21 mouse cellular contexts compared by ENCODE assay signal in the genomic region with DNA sequence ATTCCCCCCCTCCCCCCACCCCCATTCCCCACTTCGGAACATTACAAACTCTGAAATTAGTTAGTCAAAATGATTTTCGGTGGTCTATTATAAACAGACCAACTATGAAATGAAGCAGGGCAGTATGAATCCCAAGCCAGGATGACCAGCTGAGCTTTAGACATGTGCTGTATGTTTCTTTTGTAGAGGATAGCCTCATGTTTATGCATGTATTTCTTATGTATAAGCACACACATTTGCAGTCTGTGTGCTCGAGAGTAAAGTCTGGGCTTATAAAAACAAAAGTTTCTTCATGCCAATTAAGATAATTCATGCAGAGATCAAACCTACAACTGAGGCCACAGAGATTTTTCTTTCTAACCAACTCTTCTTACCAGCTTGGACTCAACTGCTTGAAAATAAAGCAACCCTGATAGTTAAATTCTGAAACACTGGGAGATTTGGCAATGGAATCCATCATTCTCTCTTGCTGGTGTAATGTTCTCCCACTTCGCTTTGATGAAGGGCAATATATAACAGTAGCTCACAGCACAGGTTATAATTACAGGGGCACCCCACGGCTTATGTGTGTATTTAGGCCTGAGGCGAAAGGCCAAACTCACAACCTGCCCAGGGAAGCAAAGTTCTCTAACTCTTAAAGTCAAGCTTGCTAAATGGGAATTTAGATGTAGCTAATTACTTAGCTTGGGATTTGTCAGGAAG.
DNase-seq lines count a peak whose midpoint lies in the region; ATAC-seq and TF ChIP-seq lines count a peak whose summit lies in the region.
"Had no signal": no experiment of that assay in that cellular context is flagged by ENCODE, and none has a peak within 500 bp of the region (broad histone marks: within the 10 kb centered on the region; RNA-seq: fewer than 3 reads in every experiment).

No protein-coding gene starts in this region.

- no peak overlapping the region for H3K27ac ChIP-seq in forebrain, embryonic 11.5 days (ENCODE audit: low read depth, low read length)
- no peak overlapping the region for H3K27ac ChIP-seq in forebrain, embryonic 10.5 days
- no peak overlapping the region for H3K27ac ChIP-seq in forebrain, postnatal 0 days (ENCODE audit: low read depth, low read length)
- no peak overlapping the region for H3K27ac ChIP-seq in hindbrain, postnatal 0 days
- no peak overlapping the region for H3K27ac ChIP-seq in midbrain, embryonic 16.5 days (ENCODE audit: low read length)
- H3K27ac ChIP-seq: limb, embryonic 12.5 days; liver, embryonic 14.5 days had no signal

- H3K4me2 ChIP-seq in forebrain, embryonic 11.5 days (ENCODE audit: low read depth, low read length, severe bottlenecking) = no peak overlapping the region
- no peak overlapping the region for H3K4me2 ChIP-seq in forebrain, postnatal 0 days (ENCODE audit: low read depth)
- no peak overlapping the region for H3K4me2 ChIP-seq in hindbrain, postnatal 0 days (ENCODE audit: low read depth, low read length)
- no peak overlapping the region for H3K4me2 ChIP-seq in midbrain, embryonic 16.5 days (ENCODE audit: low read length)
- H3K4me2 ChIP-seq: heart, embryonic 11.5 days; kidney, embryonic 15.5 days; limb, embryonic 12.5 days had no signal

- DNase-seq in forebrain, embryonic 11.5 days (ENCODE audit: low spot score) = no peak
- no peak for DNase-seq in forebrain, embryonic 10.5 days (ENCODE audit: extremely low spot score, low spot score)
- DNase-seq in forebrain, postnatal 0 days = no peak
- DNase-seq in hindbrain, postnatal 0 days (ENCODE audit: low spot score) = no peak
- no peak for DNase-seq in frontal cortex, postnatal 25 days (ENCODE audit: low spot score in 2 of 2)
- no peak for DNase-seq in thymus, postnatal 25 days
- DNase-seq in T-cell, adult 2 months (ENCODE audit: low spot score) = no peak
- DNase-seq: cerebellum, adult 11 months; cerebellum, postnatal 14 days; gastrocnemius, postnatal 36 days; layer of hippocampus, postnatal 36 days; right cerebral cortex, postnatal 25 days; thymus, postnatal 4 days had no signal

- no peak overlapping the region for H3K4me3 ChIP-seq in forebrain, embryonic 11.5 days (ENCODE audit: low read depth, low read length)
- H3K4me3 ChIP-seq in forebrain, embryonic 10.5 days = no peak overlapping the region
- no peak overlapping the region for H3K4me3 ChIP-seq in forebrain, postnatal 0 days (ENCODE audit: low read depth, low read length)
- H3K4me3 ChIP-seq in hindbrain, postnatal 0 days (ENCODE audit: low read length) = no peak overlapping the region
- H3K4me3 ChIP-seq in midbrain, embryonic 16.5 days (ENCODE audit: low read depth, low read length) = no peak overlapping the region
- H3K4me3 ChIP-seq: kidney, embryonic 15.5 days; limb, embryonic 12.5 days; myocyte had no signal

- H3K9ac ChIP-seq in forebrain, embryonic 11.5 days (ENCODE audit: low read length) = no peak overlapping the region
- no peak overlapping the region for H3K9ac ChIP-seq in forebrain, postnatal 0 days
- H3K9ac ChIP-seq in hindbrain, postnatal 0 days (replicated peaks; ENCODE audit: low read length) = no peak overlapping the region
- no peak overlapping the region for H3K9ac ChIP-seq in midbrain, embryonic 16.5 days (ENCODE audit: low read depth, low read length)
- H3K9ac ChIP-seq: kidney, embryonic 15.5 days; limb, embryonic 12.5 days; liver, embryonic 14.5 days had no signal

- no peaks in the 10 kb centered on the region; the same call in 1 of the 2 replicates for H3K4me1 ChIP-seq in forebrain, embryonic 11.5 days (replicated peaks; ENCODE audit: control insufficient read depth, insufficient read depth, low read length)
- peaks cover 20% of the 10 kb centered on the region for H3K4me1 ChIP-seq in forebrain, embryonic 10.5 days
- H3K4me1 ChIP-seq in forebrain, postnatal 0 days (ENCODE audit: insufficient read depth) = no peaks in the 10 kb centered on the region
- H3K4me1 ChIP-seq in hindbrain, postnatal 0 days (ENCODE audit: insufficient read depth, low read length) = no peaks in the 10 kb centered on the region
- no peaks in the 10 kb centered on the region; the same call in 1 of the 2 replicates for H3K4me1 ChIP-seq in midbrain, embryonic 16.5 days (ENCODE audit: control insufficient read depth, insufficient read depth, low read length)

- 55% methylated on average over 6 of the region's 6 CpGs for WGBS in forebrain, embryonic 11.5 days
- WGBS in forebrain, embryonic 10.5 days = 74% methylated on average over 6 of the region's 6 CpGs
- 28% methylated on average over 6 of the region's 6 CpGs for WGBS in forebrain, postnatal 0 days
- 28% methylated on average over 6 of the region's 6 CpGs for WGBS in hindbrain, postnatal 0 days
- WGBS in midbrain, embryonic 16.5 days = 32% methylated on average over 6 of the region's 6 CpGs

- no peak for TF ChIP-seq CTCF in forebrain, postnatal 0 days (IDR thresholded peaks at IDR 0.05; ENCODE audit: low read depth)
- TF ChIP-seq CTCF in hindbrain, postnatal 0 days (IDR thresholded peaks at IDR 0.05; ENCODE audit: low read depth) = no peak

- no peaks in the 10 kb centered on the region for H3K9me3 ChIP-seq in forebrain, embryonic 11.5 days (ENCODE audit: control insufficient read depth, low read length)
- no peaks in the 10 kb centered on the region for H3K9me3 ChIP-seq in forebrain, embryonic 10.5 days
- no peaks in the 10 kb centered on the region for H3K9me3 ChIP-seq in forebrain, postnatal 0 days (ENCODE audit: low read length)
- H3K9me3 ChIP-seq in hindbrain, postnatal 0 days (ENCODE audit: low read length) = no peaks in the 10 kb centered on the region
- no peaks in the 10 kb centered on the region for H3K9me3 ChIP-seq in midbrain, embryonic 16.5 days (replicated peaks; ENCODE audit: control insufficient read depth, low read length, poor library complexity, severe bottlenecking)
- H3K9me3 ChIP-seq: G1E; kidney, embryonic 15.5 days; limb, embryonic 12.5 days had no signal

- peak; percentile 77 for ATAC-seq in forebrain, embryonic 11.5 days (replicated peaks; ENCODE audit: low FRiP score)
- peak; percentile 51 for ATAC-seq in forebrain, postnatal 0 days
- ATAC-seq in hindbrain, postnatal 0 days = peak; percentile 66; the same call in 1 of the 2 replicates
- ATAC-seq in midbrain, embryonic 16.5 days = peak; percentile 83
- ATAC-seq: CD4-positive, CD25-positive, alpha-beta regulatory T cell, adult 4 months had no signal

- H3K27me3 ChIP-seq in forebrain, embryonic 11.5 days (ENCODE audit: control insufficient read depth, insufficient read depth, low read length) = no peaks in the 10 kb centered on the region
- no peaks in the 10 kb centered on the region for H3K27me3 ChIP-seq in forebrain, embryonic 10.5 days (ENCODE audit: poor library complexity, severe bottlenecking)
- H3K27me3 ChIP-seq in forebrain, postnatal 0 days (ENCODE audit: insufficient read depth, low read length) = no peaks in the 10 kb centered on the region
- no peaks in the 10 kb centered on the region for H3K27me3 ChIP-seq in hindbrain, postnatal 0 days (ENCODE audit: insufficient read depth, low read length)
- H3K27me3 ChIP-seq in midbrain, embryonic 16.5 days (ENCODE audit: control insufficient read depth, insufficient read depth, low read depth, low read length) = no peaks in the 10 kb centered on the region
- H3K27me3 ChIP-seq: kidney, embryonic 15.5 days; limb, embryonic 12.5 days had no signal

- H3K36me3 ChIP-seq in forebrain, embryonic 11.5 days (ENCODE audit: control insufficient read depth, insufficient read depth, low read length) = no peaks in the 10 kb centered on the region
- H3K36me3 ChIP-seq in forebrain, embryonic 10.5 days (replicated peaks) = no peaks in the 10 kb centered on the region
- H3K36me3 ChIP-seq in forebrain, postnatal 0 days (ENCODE audit: insufficient read depth) = no peaks in the 10 kb centered on the region
- H3K36me3 ChIP-seq in hindbrain, postnatal 0 days (ENCODE audit: insufficient read depth, low read length) = no peaks in the 10 kb centered on the region
- H3K36me3 ChIP-seq in midbrain, embryonic 16.5 days (ENCODE audit: control insufficient read depth, insufficient read depth, low read length) = no peaks in the 10 kb centered on the region
- H3K36me3 ChIP-seq: G1E; kidney, embryonic 15.5 days; limb, embryonic 12.5 days had no signal
